Mouse (Mus musculus): Measurements from ENCODE around the gene Slc35e3.

Slc35e3 gene

DNA sequence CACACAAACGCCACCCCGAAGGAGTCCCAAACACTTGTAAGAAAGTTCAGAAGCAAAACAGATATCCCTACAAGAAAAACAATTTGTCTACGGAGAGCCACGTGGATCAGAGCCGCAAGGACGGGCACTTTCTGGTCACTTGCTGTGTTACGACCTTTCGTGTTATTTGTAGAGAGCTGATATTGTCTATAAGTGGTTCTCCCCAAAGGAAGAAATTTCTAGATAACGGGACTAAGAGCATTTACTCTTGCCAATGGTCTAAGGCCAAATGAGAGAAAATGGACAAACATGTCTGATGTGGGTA is 62.5 kb downstream of the Slc35e3 start:
- no peak for DNase-seq (ENCODE audit: low spot score)

Data from ovary, postnatal 14 days (tissue).